In the genomic region with DNA sequence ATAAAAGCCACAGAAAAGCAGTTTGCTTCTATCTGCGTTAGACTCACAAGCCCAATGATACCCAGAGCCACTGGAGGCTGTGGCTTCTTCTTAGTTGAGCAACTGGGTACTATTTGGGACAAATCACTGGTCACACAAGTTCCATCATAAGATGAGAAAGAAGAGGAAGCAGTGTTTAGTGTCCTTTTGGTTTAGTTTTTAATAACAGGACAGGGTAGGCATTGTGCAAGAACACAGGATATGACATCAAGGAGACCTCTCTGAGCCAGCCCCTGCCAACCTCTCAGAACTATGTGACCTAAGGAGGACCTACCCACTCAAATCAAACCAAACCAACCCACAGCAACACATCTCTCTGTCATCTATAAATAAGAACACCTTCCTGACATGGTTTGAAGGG, we compare ENCODE assay signal across 18 mouse cellular contexts. TPM values are rescaled to one million over a fixed set of nuclear protein-coding genes. Genes with fewer than 3 reads are reported as not detected.
DNase-seq lines count a peak whose midpoint lies in the region; ATAC-seq and TF ChIP-seq lines count a peak whose summit lies in the region.
"Had no signal": no experiment of that assay in that cellular context is flagged by ENCODE, and none has a peak within 500 bp of the region (broad histone marks: within the 10 kb centered on the region; RNA-seq: fewer than 3 reads in every experiment).

No protein-coding gene starts in this region.

- no peak for TF ChIP-seq POLR2A in liver, adult 2 months (IDR thresholded peaks at IDR 0.05; ENCODE audit: extremely low read depth, insufficient read depth, low read length)
- no peak for TF ChIP-seq POLR2A in bone marrow macrophage, adult 2 months (IDR thresholded peaks at IDR 0.05; ENCODE audit: borderline replicate concordance, low read depth, low read length)

- H3K27me3 ChIP-seq in liver, adult 2 months (ENCODE audit: control insufficient read depth, insufficient read depth, low read length) = peaks cover 4% of the 10 kb centered on the region; the same call in 1 of the 2 replicates
- no peaks in the 10 kb centered on the region for H3K27me3 ChIP-seq in C2C12 (ENCODE audit: control insufficient read depth, insufficient read depth, insufficient read length)
- no peaks in the 10 kb centered on the region for H3K27me3 ChIP-seq in intestine, embryonic 15.5 days (replicated peaks)
- H3K27me3 ChIP-seq in midbrain, embryonic 14.5 days (ENCODE audit: control insufficient read depth, insufficient read depth, low read length) = no peaks in the 10 kb centered on the region
- H3K27me3 ChIP-seq: CH12.LX; embryonic facial prominence, embryonic 13.5 days; heart, embryonic 15.5 days; liver, embryonic 15.5 days; megakaryocyte, embryonic 14.5 days had no signal

- no peak overlapping the region for H3K27ac ChIP-seq in liver, adult 2 months (replicated peaks; ENCODE audit: insufficient read depth, low read depth, low read length)
- peak overlapping the region; percentile 92 for H3K27ac ChIP-seq in bone marrow macrophage, adult 2 months (ENCODE audit: insufficient read depth, low read depth, low read length)
- H3K27ac ChIP-seq in intestine, embryonic 15.5 days = no peak overlapping the region
- no peak overlapping the region for H3K27ac ChIP-seq in midbrain, embryonic 14.5 days (replicated peaks; ENCODE audit: low read depth, low read length)
- H3K27ac ChIP-seq: embryonic facial prominence, embryonic 13.5 days; heart, embryonic 15.5 days; layer of hippocampus, adult 2 months; liver, embryonic 15.5 days had no signal

- H3K9ac ChIP-seq in liver, adult 2 months (ENCODE audit: low read depth, low read length) = no peak overlapping the region
- H3K9ac ChIP-seq in intestine, embryonic 15.5 days = no peak overlapping the region
- no peak overlapping the region for H3K9ac ChIP-seq in midbrain, embryonic 14.5 days (replicated peaks; ENCODE audit: low read length)
- H3K9ac ChIP-seq: embryonic facial prominence, embryonic 13.5 days; heart, embryonic 15.5 days; liver, embryonic 15.5 days had no signal

- no peak overlapping the region for H3K4me2 ChIP-seq in intestine, embryonic 15.5 days (replicated peaks)
- no peak overlapping the region for H3K4me2 ChIP-seq in midbrain, embryonic 14.5 days (ENCODE audit: low read length)
- H3K4me2 ChIP-seq: embryonic facial prominence, embryonic 13.5 days; heart, embryonic 15.5 days; liver, embryonic 15.5 days had no signal

- no peak overlapping the region for H3K4me3 ChIP-seq in liver, adult 2 months (ENCODE audit: insufficient read depth, low read depth, low read length)
- H3K4me3 ChIP-seq in C2C12 (ENCODE audit: insufficient read depth, poor library complexity, severe bottlenecking) = no peak overlapping the region
- no peak overlapping the region for H3K4me3 ChIP-seq in bone marrow macrophage, adult 2 months (ENCODE audit: insufficient read depth, low read length)
- H3K4me3 ChIP-seq in intestine, embryonic 15.5 days (replicated peaks) = no peak overlapping the region
- no peak overlapping the region for H3K4me3 ChIP-seq in midbrain, embryonic 14.5 days (replicated peaks; ENCODE audit: low read depth, low read length)
- H3K4me3 ChIP-seq: embryonic facial prominence, embryonic 13.5 days; heart, embryonic 15.5 days; layer of hippocampus, adult 2 months; liver, embryonic 15.5 days; megakaryocyte, embryonic 14.5 days had no signal

- H3ac ChIP-seq in C2C12 (ENCODE audit: control insufficient read depth, insufficient read length, low read depth) = no peak overlapping the region

- peak; percentile 83 for ATAC-seq in megakaryocyte progenitor cell, adult 5-6 weeks (replicated peaks; ENCODE audit: poor library complexity)
- no peak for ATAC-seq in intestine, embryonic 15.5 days
- ATAC-seq in midbrain, embryonic 14.5 days (ENCODE audit: low FRiP score, low TSS enrichment) = no peak
- ATAC-seq: forebrain, embryonic 16.5 days had no signal

- no peaks in the 10 kb centered on the region for H3K79me3 ChIP-seq in C2C12 (ENCODE audit: low read depth)

- H3K4me1 ChIP-seq in liver, adult 2 months (ENCODE audit: control insufficient read depth, insufficient read depth, low read length) = no peaks in the 10 kb centered on the region
- peaks cover 46% of the 10 kb centered on the region for H3K4me1 ChIP-seq in bone marrow macrophage, adult 2 months (ENCODE audit: control insufficient read depth, insufficient read depth, low read length)
- 0 out of 2 replicates have a peak, but pooled peaks cover 3% of the 10 kb centered on the region for H3K4me1 ChIP-seq in intestine, embryonic 15.5 days (replicated peaks)
- no peaks in the 10 kb centered on the region for H3K4me1 ChIP-seq in midbrain, embryonic 14.5 days (ENCODE audit: control insufficient read depth, insufficient read depth, low read length)
- H3K4me1 ChIP-seq: embryonic facial prominence, embryonic 13.5 days had no signal

- H3K36me3 ChIP-seq in liver, adult 2 months (ENCODE audit: control insufficient read depth, insufficient read depth, low read length) = no peaks in the 10 kb centered on the region
- H3K36me3 ChIP-seq in C2C12 (ENCODE audit: control insufficient read depth, insufficient read depth) = no peaks in the 10 kb centered on the region
- H3K36me3 ChIP-seq in intestine, embryonic 15.5 days = no peaks in the 10 kb centered on the region
- no peaks in the 10 kb centered on the region for H3K36me3 ChIP-seq in midbrain, embryonic 14.5 days (ENCODE audit: control insufficient read depth, insufficient read depth, low read length)
- H3K36me3 ChIP-seq: embryonic facial prominence, embryonic 13.5 days; heart, embryonic 15.5 days; liver, embryonic 15.5 days had no signal

- no peak for TF ChIP-seq CTCF in liver, adult 2 months (IDR thresholded peaks at IDR 0.05; ENCODE audit: low read depth, low read length)
- no peak for TF ChIP-seq CTCF in C2C12 (IDR thresholded peaks at IDR 0.05; ENCODE audit: control insufficient read depth, insufficient read depth, insufficient read length)
- TF ChIP-seq CTCF in bone marrow macrophage, adult 2 months (IDR thresholded peaks at IDR 0.05; ENCODE audit: low read depth, low read length) = no peak

- H3K79me2 ChIP-seq in liver, adult 2 months (ENCODE audit: control insufficient read depth, insufficient read depth, low read length) = no peaks in the 10 kb centered on the region
- H3K79me2 ChIP-seq in C2C12 (ENCODE audit: control insufficient read depth, insufficient read depth) = no peaks in the 10 kb centered on the region

- no peaks in the 10 kb centered on the region for H3K9me3 ChIP-seq in intestine, embryonic 15.5 days
- H3K9me3 ChIP-seq in midbrain, embryonic 14.5 days (ENCODE audit: control insufficient read depth, low read length) = no peaks in the 10 kb centered on the region
- H3K9me3 ChIP-seq: embryonic facial prominence, embryonic 13.5 days; heart, embryonic 15.5 days; liver, embryonic 15.5 days had no signal

- DNase-seq in liver, adult 2 months (ENCODE audit: extremely low read depth, low read depth, low spot score) = peak; percentile 49
- DNase-seq in liver = no peak
- DNase-seq in thymus, postnatal 4 days = no peak
- no peak for DNase-seq in midbrain, embryonic 14.5 days
- DNase-seq: adrenal gland, postnatal 14 days; cerebellum, adult 18-20 months; thymus, adult 18-20 months had no signal

- WGBS in liver, adult 2 months = 91% methylated on average over 1 of the region's 1 CpGs
- 89% methylated on average over 1 of the region's 1 CpGs for WGBS in intestine, embryonic 15.5 days
- 86% methylated on average over 1 of the region's 1 CpGs for WGBS in midbrain, embryonic 14.5 days

TF ChIP-seq in C2C12, 6 proteins besides CTCF, POLR2A, EP300 and RAD21:
- TF ChIP-seq CEBPB (IDR thresholded peaks at IDR 0.05; ENCODE audit: low read depth) (peak; percentile 18), FOSL1 (IDR thresholded peaks at IDR 0.05; ENCODE audit: insufficient read depth, low read length, poor library complexity, severe bottlenecking) (no peak)

RNA-seq across cellular contexts. Expression of a gene that starts 27.7 kb away (rescaled TPM):
- 22.3 and 28.0 TPM in 2 replicates for total RNA-seq in liver, adult 2 months (2014; rRNA removed)
- polyA plus RNA-seq in liver, adult 2 months (2012; rRNA removed) = 13.5 and 14.7 TPM in 2 replicates
- 102 TPM for polyA plus RNA-seq in C2C12 (2012; fragmentation: generic; extraction: Trizol)
- polyA plus RNA-seq in bone marrow macrophage, adult 2 months (2012; ENCODE audit: insufficient read depth, insufficient read length, missing spikeins) = 222 and 227 TPM in 2 replicates
- 206 and 221 TPM in 2 replicates for total RNA-seq in megakaryocyte progenitor cell, adult 5-6 weeks (2015)
- 106 and 130 TPM in 2 replicates for total RNA-seq in megakaryocyte progenitor cell, adult 5-6 weeks (2017)
- polyA plus RNA-seq in intestine, embryonic 15.5 days (2015; fragmentation: Nextera tagmentation; extraction: Ambion mirVana) = 138 and 153 TPM in 2 replicates
- polyA plus RNA-seq in midbrain, embryonic 14.5 days (2014; fragmentation: Nextera tagmentation; extraction: Ambion mirVana) = 142 and 183 TPM in 2 replicates
